Mouse (Mus musculus) stomach, embryonic 14.5 days (tissue): ENCODE measurements at regions not wholly inside any gene's neighbourhood (a gene's known extent, or its start where the extent isn't known, plus 50 kb on each side); places are given as distances from the start of the nearest gene placed in this dataset.

Experiments used
- ATAC-seq: fragments of 200-750 bp; cut with Nextera tagmentation; 2 replicates; pipeline ENCODE4 v1.8.0; 2017; ENCODE audit warnings: low read depth, moderate TSS enrichment; ENCODE audit not compliant: insufficient number of reproducible peaks, insufficient read depth, low FRiP score
- H3K27ac ChIP-seq: fragments of 300-500 bp; sonication (generic); 2 replicates; pipeline ENCODE4 v1.5.1; 2014; ENCODE audit warnings: mild to moderate bottlenecking, low read length, moderate library complexity, mixed read lengths
- H3K27me3 ChIP-seq: fragments of 300-500 bp; sonication (generic); 2 replicates; pipeline ENCODE4 v1.6.1; 2014; ENCODE audit warnings: low read length, control low read depth, mixed read lengths; ENCODE audit not compliant: control insufficient read depth, insufficient read depth
- H3K36me3 ChIP-seq: fragments of 300-500 bp; sonication (generic); 2 replicates; pipeline ENCODE4 v1.6.1; 2014; ENCODE audit warnings: mild to moderate bottlenecking, control low read depth, low read length, moderate library complexity, mixed read lengths; ENCODE audit not compliant: control insufficient read depth, insufficient read depth
- H3K4me1 ChIP-seq: fragments of 300-500 bp; sonication (generic); 2 replicates; pipeline ENCODE4 v1.6.1; 2014; ENCODE audit warnings: low read length, control low read depth, mixed read lengths; ENCODE audit not compliant: control insufficient read depth, insufficient read depth
- H3K4me2 ChIP-seq: fragments of 300-500 bp; sonication (generic); replicated peaks from 2 replicates; pipeline ENCODE4 v1.6.1; 2014; ENCODE audit warnings: low read depth, low read length, control low read depth
- H3K4me3 ChIP-seq: fragments of 300-500 bp; sonication (generic); 2 replicates; pipeline ENCODE4 v1.5.1; 2014; ENCODE audit warnings: low read depth, low read length, control low read depth
- H3K9ac ChIP-seq: fragments of 300-500 bp; sonication (generic); replicated peaks from 2 replicates; pipeline ENCODE4 v1.6.1; 2014; ENCODE audit warnings: low read depth, mild to moderate bottlenecking, control low read depth, low read length, moderate library complexity, mixed read lengths
- H3K9me3 ChIP-seq: fragments of 300-500 bp; sonication (generic); 2 replicates; pipeline ENCODE4 v1.6.1; 2016; ENCODE audit warnings: low read depth, low read length, control low read depth; ENCODE audit not compliant: control insufficient read depth
- WGBS: fragments of 180-500 bp; shearing (Covaris S2); extraction: QIAGEN DNeasy Blood & Tissue Kit; methylation state at CpG from one replicate; pipeline ENCODE4 v1.1.7; 2014; 5-methylcytosine and 5-hydroxymethylcytosine counted together

- WGBS: 61% methylated on average over 5 of the region's 5 CpGs
- H3K27ac ChIP-seq: no peak overlapping the region
- no peaks in the 10 kb centered on the region for H3K36me3 ChIP-seq
- H3K9me3 ChIP-seq: no peaks in the 10 kb centered on the region
- no peak for ATAC-seq
- H3K27me3 ChIP-seq: no peaks in the 10 kb centered on the region
- H3K4me2 ChIP-seq: no peak overlapping the region
- H3K9ac ChIP-seq: no peak overlapping the region
- H3K4me3 ChIP-seq: no peak overlapping the region
- H3K4me1 ChIP-seq: no peaks in the 10 kb centered on the region
Measured at GRCm38 (mm10) chr1:35524788-35525187, 543.4 kb upstream of the Hs6st1 start.

GRCm38 (mm10) chr1:35527750-35528476, 540.3 kb upstream of the Hs6st1 start:
- Histone ChIP-seq H3K4me3 (no peak overlapping the region), H3K4me1 (no peaks in the 10 kb centered on the region), H3K9ac (no peak overlapping the region), H3K36me3 (no peaks in the 10 kb centered on the region), H3K27ac (no peak overlapping the region), H3K27me3 (no peaks in the 10 kb centered on the region), H3K9me3 (no peaks in the 10 kb centered on the region), H3K4me2 (no peak overlapping the region)
- 79% methylated on average over 12 of the region's 12 CpGs for WGBS
- no peak for ATAC-seq

GRCm38 (mm10) chr1:35535470-35535869, 532.7 kb upstream of the Hs6st1 start:
- Histone ChIP-seq H3K27ac (no peak overlapping the region), H3K4me1 (no peaks in the 10 kb centered on the region), H3K4me3 (no peak overlapping the region), H3K9ac (no peak overlapping the region), H3K36me3 (no peaks in the 10 kb centered on the region), H3K9me3 (no peaks in the 10 kb centered on the region), H3K4me2 (no peak overlapping the region), H3K27me3 (no peaks in the 10 kb centered on the region)
- no peak for ATAC-seq

- WGBS: 88% methylated on average over 5 of the region's 5 CpGs
- H3K36me3 ChIP-seq: no peaks in the 10 kb centered on the region
- no peak overlapping the region for H3K4me3 ChIP-seq
- H3K27me3 ChIP-seq: no peaks in the 10 kb centered on the region
- ATAC-seq: no peak
- no peak overlapping the region for H3K4me2 ChIP-seq
- H3K4me1 ChIP-seq: no peaks in the 10 kb centered on the region
- no peak overlapping the region for H3K27ac ChIP-seq
- H3K9me3 ChIP-seq: no peaks in the 10 kb centered on the region
- H3K9ac ChIP-seq: no peak overlapping the region
Measured at GRCm38 (mm10) chr1:35536276-35536675, 531.9 kb upstream of the Hs6st1 start.

- H3K36me3 ChIP-seq: no peaks in the 10 kb centered on the region
- no peaks in the 10 kb centered on the region for H3K9me3 ChIP-seq
- H3K27ac ChIP-seq: no peak overlapping the region
- H3K4me3 ChIP-seq: no peak overlapping the region
- H3K9ac ChIP-seq: no peak overlapping the region
- no peak overlapping the region for H3K4me2 ChIP-seq
- H3K4me1 ChIP-seq: no peaks in the 10 kb centered on the region
- ATAC-seq: no peak
- WGBS: 79% methylated on average over 3 of the region's 3 CpGs
- H3K27me3 ChIP-seq: no peaks in the 10 kb centered on the region
Measured at GRCm38 (mm10) chr1:35548845-35549244, 519.4 kb upstream of the Hs6st1 start.

- H3K27me3 ChIP-seq: no peaks in the 10 kb centered on the region
- no peaks in the 10 kb centered on the region for H3K4me1 ChIP-seq
- 85% methylated on average over 1 of the region's 1 CpGs for WGBS
- no peaks in the 10 kb centered on the region for H3K9me3 ChIP-seq
- no peak for ATAC-seq
- H3K36me3 ChIP-seq: no peaks in the 10 kb centered on the region
- H3K4me2 ChIP-seq: no peak overlapping the region
- no peak overlapping the region for H3K4me3 ChIP-seq
- no peak overlapping the region for H3K9ac ChIP-seq
- H3K27ac ChIP-seq: no peak overlapping the region
Measured at GRCm38 (mm10) chr1:35551503-35551902, 516.7 kb upstream of the Hs6st1 start.

- Histone ChIP-seq H3K4me2 (no peak overlapping the region), H3K4me3 (no peak overlapping the region), H3K9me3 (no peaks in the 10 kb centered on the region), H3K36me3 (no peaks in the 10 kb centered on the region), H3K27me3 (no peaks in the 10 kb centered on the region), H3K27ac (no peak overlapping the region), H3K9ac (no peak overlapping the region), H3K4me1 (no peaks in the 10 kb centered on the region)
- no peak for ATAC-seq
- WGBS: 91% methylated on average over 4 of the region's 4 CpGs
Measured at GRCm38 (mm10) chr1:35562786-35563185, 505.4 kb upstream of the Hs6st1 start.

- Histone ChIP-seq H3K27ac (no peak overlapping the region), H3K4me1 (no peaks in the 10 kb centered on the region), H3K4me3 (no peak overlapping the region), H3K9me3 (no peaks in the 10 kb centered on the region), H3K27me3 (no peaks in the 10 kb centered on the region), H3K36me3 (no peaks in the 10 kb centered on the region), H3K9ac (no peak overlapping the region), H3K4me2 (no peak overlapping the region)
- ATAC-seq: no peak
- WGBS: 58% methylated on average over 1 of the region's 1 CpGs
Measured at GRCm38 (mm10) chr1:35575203-35575602, 493.0 kb upstream of the Hs6st1 start.

GRCm38 (mm10) chr1:35579392-35579791, 488.8 kb upstream of the Hs6st1 start:
- no peak for ATAC-seq
- Histone ChIP-seq H3K9me3 (no peaks in the 10 kb centered on the region), H3K27ac (no peak overlapping the region), H3K36me3 (no peaks in the 10 kb centered on the region), H3K4me1 (no peaks in the 10 kb centered on the region), H3K4me2 (no peak overlapping the region), H3K27me3 (no peaks in the 10 kb centered on the region), H3K4me3 (no peak overlapping the region), H3K9ac (no peak overlapping the region)
- 56% methylated on average over 3 of the region's 3 CpGs for WGBS
